Mouse (Mus musculus): ENCODE data around the gene Cryab. TPM values are rescaled to one million over a fixed set of nuclear protein-coding genes. Genes with fewer than 3 reads are reported as not detected.

Gene Cryab
- polyA plus RNA-seq (2012; rRNA removed), result 296 and 364 TPM in 2 replicates

GRCm38 (mm10) chr9:50751323-50751722, at the start of gene Cryab:
TSS of gene Cryab (plus strand) at chr9:50751325.
- no peak within 1 kb of the TSS for H3K27ac ChIP-seq (ENCODE audit: insufficient read depth, low read length)

GRCm38 (mm10) chr9:50704907-50705306, 46.2 kb upstream of the Cryab start:
- Histone ChIP-seq H3K27ac (ENCODE audit: insufficient read depth, low read length) (no peak overlapping the region), H3K4me1 (ENCODE audit: control insufficient read depth, insufficient read depth, low read length) (peaks cover 6% of the 10 kb centered on the region), H3K27me3 (ENCODE audit: control insufficient read depth, insufficient read depth, low read length) (no peaks in the 10 kb centered on the region), H3K4me3 (replicated peaks; ENCODE audit: insufficient read depth, low read depth, low read length) (no peak overlapping the region)
- no peak for TF ChIP-seq POLR2A (IDR thresholded peaks at IDR 0.05; ENCODE audit: borderline replicate concordance, insufficient read depth, low read length)
- TF ChIP-seq CTCF (IDR thresholded peaks at IDR 0.05; ENCODE audit: borderline replicate concordance, insufficient read depth, low read depth, low read length), result no peak
- DNase-seq, result no peak
- WGBS, result 59% methylated on average over 6 of the region's 6 CpGs

More at GRCm38 (mm10) chr9:50751323-50751722, at the start of gene Cryab:
- Histone ChIP-seq H3K4me1 (ENCODE audit: control insufficient read depth, insufficient read depth, low read length) (peaks cover 16% of the 10 kb centered on the region), H3K27me3 (ENCODE audit: control insufficient read depth, insufficient read depth, low read length) (no peaks in the 10 kb centered on the region), H3K4me3 (replicated peaks; ENCODE audit: insufficient read depth, low read depth, low read length) (no peak within 1 kb of the TSS)
- no peak for DNase-seq
- TF ChIP-seq CTCF (IDR thresholded peaks at IDR 0.05; ENCODE audit: borderline replicate concordance, insufficient read depth, low read depth, low read length), result no peak
- WGBS, result 65% methylated on average over 22 of the region's 22 CpGs

- no peak overlapping the region for H3K4me3 ChIP-seq (replicated peaks; ENCODE audit: insufficient read depth, low read depth, low read length)
- 13% methylated on average over 2 of the region's 2 CpGs for WGBS
- no peaks in the 10 kb centered on the region for H3K27me3 ChIP-seq (ENCODE audit: control insufficient read depth, insufficient read depth, low read length)
- TF ChIP-seq CTCF (IDR thresholded peaks at IDR 0.05; ENCODE audit: borderline replicate concordance, insufficient read depth, low read depth, low read length) (peak; percentile 76), POLR2A (IDR thresholded peaks at IDR 0.05; ENCODE audit: borderline replicate concordance, insufficient read depth, low read length) (no peak)
- peaks cover 2% of the 10 kb centered on the region for H3K4me1 ChIP-seq (ENCODE audit: control insufficient read depth, insufficient read depth, low read length)
- no peak overlapping the region for H3K27ac ChIP-seq (ENCODE audit: insufficient read depth, low read length)
- peak; percentile 52 to 56 for DNase-seq
These were observed 42.0 kb upstream of the Cryab start for GRCm38 (mm10) chr9:50709108-50709507.

- 84% methylated on average over 4 of the region's 4 CpGs for WGBS
- no peak overlapping the region for H3K27ac ChIP-seq (ENCODE audit: insufficient read depth, low read length)
- no peaks in the 10 kb centered on the region for H3K27me3 ChIP-seq (ENCODE audit: control insufficient read depth, insufficient read depth, low read length)
- H3K4me1 ChIP-seq (ENCODE audit: control insufficient read depth, insufficient read depth, low read length), result peaks cover 7% of the 10 kb centered on the region
- TF ChIP-seq CTCF (IDR thresholded peaks at IDR 0.05; ENCODE audit: borderline replicate concordance, insufficient read depth, low read depth, low read length), result no peak
- TF ChIP-seq POLR2A (IDR thresholded peaks at IDR 0.05; ENCODE audit: borderline replicate concordance, insufficient read depth, low read length), result no peak
- no peak for DNase-seq
- no peak overlapping the region for H3K4me3 ChIP-seq (replicated peaks; ENCODE audit: insufficient read depth, low read depth, low read length)
These were observed 39.8 kb upstream of the Cryab start for GRCm38 (mm10) chr9:50711337-50711736.

- WGBS, result 20% methylated on average over 4 of the region's 4 CpGs
- H3K4me3 ChIP-seq (replicated peaks; ENCODE audit: insufficient read depth, low read depth, low read length), result no peak overlapping the region
- H3K27me3 ChIP-seq (ENCODE audit: control insufficient read depth, insufficient read depth, low read length), result no peaks in the 10 kb centered on the region
- H3K4me1 ChIP-seq (ENCODE audit: control insufficient read depth, insufficient read depth, low read length), result peaks cover 14% of the 10 kb centered on the region
- no peak overlapping the region for H3K27ac ChIP-seq (ENCODE audit: insufficient read depth, low read length)
- TF ChIP-seq CTCF (IDR thresholded peaks at IDR 0.05; ENCODE audit: borderline replicate concordance, insufficient read depth, low read depth, low read length), result no peak
- no peak for TF ChIP-seq POLR2A (IDR thresholded peaks at IDR 0.05; ENCODE audit: borderline replicate concordance, insufficient read depth, low read length)
- no peak for DNase-seq
These were observed 36.9 kb upstream of the Cryab start for GRCm38 (mm10) chr9:50714188-50714587.

DNA sequence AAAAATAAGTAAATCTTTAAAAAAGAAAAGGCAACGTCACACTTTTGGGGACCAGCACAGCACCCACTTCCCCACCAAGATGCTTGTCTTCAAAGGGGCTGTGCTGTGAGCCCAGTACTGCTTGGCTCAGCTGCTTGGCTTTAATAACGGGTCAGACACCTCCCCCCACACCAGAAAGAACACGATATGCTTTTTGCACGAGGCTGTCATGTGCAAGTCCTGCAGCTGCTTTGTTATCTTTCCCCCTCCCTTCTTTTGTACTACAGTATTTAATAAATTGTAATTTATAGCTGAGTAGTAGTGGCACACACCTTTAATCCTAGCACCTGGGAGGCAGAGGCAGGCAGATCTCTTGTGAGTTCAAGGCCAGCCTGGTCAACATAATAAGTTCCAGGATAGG, 32.2 kb upstream of the Cryab start:
- no peak for DNase-seq
- WGBS, result 59% methylated on average over 4 of the region's 4 CpGs
- no peak for TF ChIP-seq CTCF (IDR thresholded peaks at IDR 0.05; ENCODE audit: borderline replicate concordance, insufficient read depth, low read depth, low read length)
- no peak for TF ChIP-seq POLR2A (IDR thresholded peaks at IDR 0.05; ENCODE audit: borderline replicate concordance, insufficient read depth, low read length)
- Histone ChIP-seq H3K27ac (ENCODE audit: insufficient read depth, low read length) (no peak overlapping the region), H3K27me3 (ENCODE audit: control insufficient read depth, insufficient read depth, low read length) (no peaks in the 10 kb centered on the region), H3K4me3 (replicated peaks; ENCODE audit: insufficient read depth, low read depth, low read length) (no peak overlapping the region), H3K4me1 (ENCODE audit: control insufficient read depth, insufficient read depth, low read length) (peaks cover 34% of the 10 kb centered on the region)

DNA sequence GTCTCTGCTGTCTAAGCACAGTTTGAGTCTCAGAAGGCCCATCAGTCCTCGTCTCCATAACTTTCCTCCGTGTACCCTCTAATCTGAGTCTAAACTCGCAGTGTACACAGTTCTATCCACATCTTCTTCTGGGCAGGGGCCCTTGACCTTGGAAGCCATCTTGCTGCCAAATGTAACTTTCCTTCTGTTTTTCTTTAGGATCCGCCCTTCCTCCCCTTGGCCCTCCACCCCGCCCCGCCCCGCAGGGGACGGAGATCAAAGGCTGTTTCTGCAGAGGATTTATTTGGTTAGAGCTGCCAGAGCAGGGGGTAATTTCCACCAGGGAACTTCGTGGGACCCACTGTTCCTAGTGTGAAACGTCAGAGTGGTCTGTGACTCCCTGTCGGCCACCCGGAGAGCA, 30.1 kb upstream of the Cryab start:
- Histone ChIP-seq H3K4me3 (replicated peaks; ENCODE audit: insufficient read depth, low read depth, low read length) (no peak overlapping the region), H3K27ac (ENCODE audit: insufficient read depth, low read length) (peak overlapping the region; percentile 32), H3K4me1 (ENCODE audit: control insufficient read depth, insufficient read depth, low read length) (peaks cover 33% of the 10 kb centered on the region), H3K27me3 (ENCODE audit: control insufficient read depth, insufficient read depth, low read length) (no peaks in the 10 kb centered on the region)
- 43% methylated on average over 12 of the region's 12 CpGs for WGBS
- TF ChIP-seq CTCF (IDR thresholded peaks at IDR 0.05; ENCODE audit: borderline replicate concordance, insufficient read depth, low read depth, low read length), result no peak
- no peak for TF ChIP-seq POLR2A (IDR thresholded peaks at IDR 0.05; ENCODE audit: borderline replicate concordance, insufficient read depth, low read length)
- peak in 1 of 2 experiments; percentile 29 for DNase-seq

DNA sequence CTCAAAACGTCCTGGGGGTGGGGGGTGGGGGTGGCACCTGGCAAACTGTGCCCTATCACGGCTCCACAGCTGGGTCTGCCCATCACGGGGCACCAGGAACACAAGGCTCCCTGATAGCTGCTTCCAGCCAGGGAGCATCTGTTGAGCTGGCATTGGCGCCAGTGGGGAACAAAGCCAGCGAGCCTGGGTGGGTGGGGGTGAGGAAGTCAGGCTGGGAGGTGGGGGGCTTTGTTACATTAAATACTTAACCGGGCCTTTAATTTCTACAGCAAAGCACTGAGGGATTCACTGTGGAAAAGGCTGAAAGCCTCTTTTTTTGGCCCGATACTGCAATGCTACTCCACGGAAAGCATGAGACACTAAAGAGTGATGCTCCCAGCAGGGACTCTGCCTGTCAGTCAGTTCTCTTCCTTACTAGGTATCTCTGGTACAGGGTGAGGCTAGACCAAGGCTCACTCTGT, 28.6 kb upstream of the Cryab start:
- Histone ChIP-seq H3K27me3 (ENCODE audit: control insufficient read depth, insufficient read depth, low read length) (no peaks in the 10 kb centered on the region), H3K4me1 (ENCODE audit: control insufficient read depth, insufficient read depth, low read length) (peaks cover 26% of the 10 kb centered on the region), H3K4me3 (replicated peaks; ENCODE audit: insufficient read depth, low read depth, low read length) (peak overlapping the region; percentile 8), H3K27ac (ENCODE audit: insufficient read depth, low read length) (peak overlapping the region; percentile 85)
- peak; percentile 66 to 69 for DNase-seq
- 5% methylated on average over 8 of the region's 8 CpGs for WGBS
- TF ChIP-seq CTCF (IDR thresholded peaks at IDR 0.05; ENCODE audit: borderline replicate concordance, insufficient read depth, low read depth, low read length) (no peak), POLR2A (IDR thresholded peaks at IDR 0.05; ENCODE audit: borderline replicate concordance, insufficient read depth, low read length) (no peak)
